Mouse (Mus musculus): ENCODE results near the gene Dnajc11.

DNA sequence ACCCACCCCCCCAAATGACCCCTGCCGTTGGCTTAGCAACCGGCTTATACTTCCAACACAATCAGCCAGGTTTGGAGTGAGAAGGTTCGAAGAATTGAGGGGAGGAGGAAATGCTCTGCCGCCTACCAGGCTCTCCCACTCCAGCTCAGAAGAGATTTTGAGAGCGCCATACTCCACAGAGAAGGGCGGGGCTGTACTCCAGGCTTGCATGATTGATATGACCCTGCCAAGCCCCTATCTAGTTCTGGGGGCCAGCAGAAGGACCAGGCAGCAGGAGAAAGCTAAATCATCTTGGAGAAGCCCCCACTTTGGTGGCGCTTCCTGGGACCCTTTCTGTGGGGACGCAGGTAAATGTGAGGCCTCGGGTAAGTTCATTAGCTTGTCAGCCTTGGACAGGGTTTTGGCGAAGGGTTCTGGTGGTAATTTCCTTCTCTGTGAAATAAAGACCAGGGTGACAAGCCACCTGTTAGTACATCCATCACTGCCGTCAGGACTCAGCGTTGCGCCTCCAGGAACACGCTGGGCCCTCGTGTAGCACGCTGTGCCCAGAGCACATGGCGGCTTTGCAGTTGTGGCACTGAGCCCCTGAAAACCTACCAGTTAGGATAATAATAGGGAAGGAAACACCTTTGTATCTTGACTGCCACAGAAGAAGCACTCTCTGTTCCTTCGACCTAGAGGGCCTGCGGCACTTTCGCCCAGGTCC is 14.2 kb upstream of the Dnajc11 start:
- no peak for TF ChIP-seq POLR2A (IDR thresholded peaks at IDR 0.05; ENCODE audit: extremely low read depth, insufficient read depth, low read length)
- TF ChIP-seq CTCF (IDR thresholded peaks at IDR 0.05; ENCODE audit: extremely low read depth, insufficient read depth, low read length), result no peak

All from cortical plate, adult 2 months (tissue).